Mouse (Mus musculus) right cerebral cortex, postnatal 14 days (tissue): Measurements from ENCODE around the gene Tnnt3.
A peak's percentile ranks its signal among the peaks of the same experiment; 100 is the strongest.

Experiments used
- DNase-seq: peaks from one replicate; pipeline ENCODE4 v3.0.0; 2022

Gene Tnnt3

DNA sequence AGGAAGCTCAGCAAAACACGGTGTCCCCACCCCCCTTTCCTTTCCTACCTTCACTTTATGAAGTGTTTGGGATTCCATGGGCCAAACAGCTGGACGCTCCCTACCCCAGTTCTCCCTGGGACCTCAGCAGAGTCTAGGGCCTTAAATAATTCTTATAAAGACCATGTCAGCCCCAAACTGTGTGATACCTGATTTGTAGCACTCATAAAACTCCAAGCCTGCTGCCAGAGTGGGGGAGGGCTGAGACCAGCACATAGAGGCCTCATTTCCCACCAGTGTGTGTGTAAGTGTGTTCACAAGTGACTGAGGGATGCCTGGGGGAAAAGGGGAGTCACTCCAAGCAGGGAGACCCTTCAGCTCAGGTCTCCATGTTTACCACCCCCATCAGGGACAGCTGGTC lies 49.2 kb downstream of the Tnnt3 start:
- no peak for DNase-seq

DNA sequence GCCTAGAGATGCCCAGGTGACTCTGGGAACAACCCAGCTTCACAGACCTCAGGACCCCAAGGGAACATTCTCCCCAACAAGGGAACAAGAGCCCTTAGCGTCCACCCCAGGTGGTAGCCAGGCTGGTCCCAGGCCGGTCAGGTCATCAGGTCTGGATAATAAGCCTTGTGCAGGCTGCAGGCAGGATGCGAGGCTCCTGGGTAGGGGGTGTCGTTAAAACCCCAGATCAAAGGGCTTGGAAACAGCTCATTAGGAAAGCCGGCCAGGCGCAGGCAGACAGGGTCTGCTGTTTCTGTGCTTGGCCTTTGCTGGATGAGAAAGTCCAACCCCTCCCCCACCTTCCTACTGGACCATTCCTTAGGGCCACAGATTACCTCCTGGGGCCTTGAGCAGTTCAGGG lies 50.1 kb downstream of the Tnnt3 start:
- no peak for DNase-seq

DNA sequence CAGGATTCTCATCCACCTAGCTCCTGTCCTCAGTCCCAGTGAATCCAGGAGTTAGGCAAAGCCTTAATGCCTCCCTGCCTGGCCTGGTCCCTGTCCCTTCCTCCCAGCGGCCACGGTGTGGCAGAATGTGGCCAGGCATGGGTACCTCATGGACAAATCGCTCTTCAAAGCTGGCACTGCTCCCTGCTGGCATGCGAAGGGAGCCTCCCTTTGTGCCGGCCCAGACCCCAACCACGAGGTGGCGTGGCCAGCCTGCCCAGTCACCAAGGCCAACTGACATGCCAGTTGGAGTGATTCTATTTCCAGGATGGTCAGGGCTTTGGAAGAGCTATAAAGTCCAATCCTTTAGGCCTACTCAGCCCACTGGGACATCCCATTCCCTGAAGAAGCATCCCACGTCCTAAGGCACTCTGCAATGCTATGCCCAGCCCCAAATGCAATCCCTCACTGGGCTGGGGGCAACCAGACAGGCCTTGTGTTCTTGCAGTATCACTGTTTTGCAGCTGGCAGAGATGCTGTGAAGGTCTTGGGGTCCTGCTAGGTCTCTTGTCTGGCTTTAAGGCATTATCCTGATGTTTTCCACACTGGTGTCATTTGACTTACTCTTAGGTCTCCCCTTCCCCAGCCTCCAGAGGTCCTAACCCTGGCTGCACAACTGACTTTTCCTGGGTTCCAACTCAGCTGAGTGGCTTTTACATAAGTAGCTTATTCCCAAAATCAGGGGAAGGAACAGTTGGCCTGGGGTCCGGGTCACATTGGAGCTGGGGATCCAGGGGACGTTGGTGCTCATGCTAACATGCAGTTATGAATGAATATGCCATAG lies 51.5 kb downstream of the Tnnt3 start:
- DNase-seq: peak; percentile 17

DNA sequence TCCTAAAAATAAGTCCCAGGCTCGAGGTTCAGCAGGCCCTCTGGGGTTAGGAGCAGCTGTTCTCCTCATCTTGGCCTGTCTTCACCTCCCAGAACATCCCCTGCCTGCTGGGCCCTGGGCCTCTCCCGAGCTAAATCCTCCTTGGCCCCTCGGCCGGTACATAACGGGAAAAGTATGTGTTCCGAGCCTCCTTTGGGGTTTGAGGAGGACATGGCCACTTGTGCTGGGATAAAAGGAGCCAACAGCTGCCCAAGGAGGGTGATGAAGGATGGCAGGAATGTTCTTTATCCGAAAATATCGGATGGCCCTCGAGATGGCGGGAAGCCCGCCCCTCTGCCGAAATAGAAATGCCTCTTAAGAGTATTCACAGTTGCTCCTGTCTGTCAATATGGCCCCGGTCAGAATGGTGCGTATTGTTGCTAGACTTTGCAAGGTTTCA lies 52.3 kb downstream of the Tnnt3 start:
- DNase-seq: no peak

DNA sequence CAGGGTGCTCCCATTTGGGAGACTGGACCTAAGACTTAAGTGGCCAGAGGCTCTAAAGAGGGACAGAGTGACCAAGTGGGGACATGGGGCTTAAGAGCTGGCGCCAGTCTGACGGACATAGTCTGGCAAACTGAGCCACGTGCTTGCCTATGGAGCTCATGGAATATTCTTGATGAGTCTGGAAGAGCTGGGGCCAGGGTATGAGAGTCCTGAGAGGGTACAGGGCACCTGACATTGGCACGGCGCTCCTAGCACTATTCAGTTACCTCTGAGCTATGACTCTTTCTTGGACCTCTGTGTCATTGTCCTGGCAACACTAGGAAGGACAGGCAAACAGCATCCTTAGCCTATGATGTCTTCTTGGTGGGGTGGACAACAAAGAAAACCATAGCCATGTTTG lies 53.1 kb downstream of the Tnnt3 start:
- no peak for DNase-seq

DNA sequence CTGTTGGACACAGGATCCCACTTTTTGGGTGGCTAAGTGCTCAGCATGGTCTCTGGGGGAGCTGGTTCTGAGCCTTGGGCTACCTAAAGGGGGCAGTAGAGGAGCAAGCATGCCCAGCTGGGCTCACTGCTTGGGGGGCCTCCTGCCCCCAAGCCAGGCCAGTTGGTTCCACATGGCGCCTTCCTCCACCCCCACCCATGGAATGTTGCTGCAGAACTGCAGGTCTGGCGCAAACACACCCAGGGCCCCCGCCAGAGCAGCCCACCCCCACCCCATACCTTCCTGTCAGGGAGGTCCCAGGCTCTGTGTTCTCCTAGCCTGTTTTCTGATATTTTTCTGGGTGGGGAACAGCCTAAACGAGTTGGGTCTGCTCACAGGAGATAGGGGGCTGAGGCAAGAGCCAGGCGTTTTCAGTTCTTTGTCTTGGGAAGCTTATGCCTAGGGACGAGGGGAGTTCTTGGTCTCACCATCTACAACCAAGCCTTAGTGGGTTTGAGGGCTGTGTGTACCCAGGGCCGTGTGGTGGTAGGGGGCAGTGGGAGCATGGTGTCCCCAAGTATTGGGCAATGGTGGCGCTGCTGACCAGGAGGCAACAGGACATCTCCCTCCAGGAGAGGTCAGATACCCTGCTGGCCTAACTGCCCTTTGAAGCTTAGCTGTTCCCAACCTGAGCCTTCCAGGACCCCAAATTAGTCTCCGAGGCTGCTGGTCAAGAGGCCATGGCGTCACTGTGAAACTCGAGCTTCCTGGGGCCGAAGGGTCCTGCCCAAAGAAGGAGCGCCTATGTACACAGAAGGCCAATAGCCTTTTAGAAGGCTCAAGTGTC lies 54.2 kb downstream of the Tnnt3 start:
- DNase-seq: no peak

DNA sequence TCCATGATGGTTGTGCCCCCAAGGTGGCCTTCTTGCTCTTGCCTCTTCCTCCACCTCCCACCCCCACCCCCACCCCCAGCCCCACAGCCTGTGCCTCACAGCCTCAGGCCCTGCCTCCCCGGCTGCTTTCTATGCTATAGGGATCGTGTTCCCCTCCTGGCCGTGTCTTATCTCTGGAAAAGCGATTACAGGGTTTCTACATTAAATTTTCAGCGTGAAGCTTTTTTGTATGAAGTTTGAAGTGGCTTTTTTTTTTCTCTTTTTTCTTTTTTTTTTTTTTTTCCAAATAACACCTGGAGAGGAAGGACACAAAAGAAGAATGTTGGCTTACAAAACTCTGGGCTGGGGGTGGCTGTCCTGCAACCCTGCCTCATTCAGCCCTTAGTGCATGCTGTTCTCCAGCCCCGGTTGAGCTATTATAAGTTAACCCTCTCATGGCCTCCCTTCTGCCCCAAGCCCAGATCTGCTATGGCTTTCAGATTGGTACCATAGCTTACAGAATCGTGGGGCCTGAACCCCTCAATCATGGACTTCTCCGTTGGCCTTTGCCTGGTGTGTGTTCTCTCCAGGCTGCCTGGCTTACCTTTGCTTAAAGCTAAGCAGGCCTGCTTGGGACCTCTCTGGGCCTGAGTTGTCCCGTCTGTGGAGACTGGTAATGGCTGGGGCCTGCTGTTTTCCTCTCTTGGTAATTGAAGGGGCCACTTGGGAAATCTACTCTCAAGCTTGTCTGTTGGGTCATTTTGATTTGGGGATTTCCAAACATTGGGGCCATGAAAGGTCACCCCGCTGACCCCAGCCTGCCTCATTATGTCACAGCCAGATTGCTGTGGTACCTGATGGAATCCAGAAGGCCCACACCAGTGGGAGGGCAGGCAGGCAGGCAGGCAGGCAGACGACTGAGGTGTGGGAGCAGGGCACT lies 55.0 kb downstream of the Tnnt3 start:
- no peak for DNase-seq

DNA sequence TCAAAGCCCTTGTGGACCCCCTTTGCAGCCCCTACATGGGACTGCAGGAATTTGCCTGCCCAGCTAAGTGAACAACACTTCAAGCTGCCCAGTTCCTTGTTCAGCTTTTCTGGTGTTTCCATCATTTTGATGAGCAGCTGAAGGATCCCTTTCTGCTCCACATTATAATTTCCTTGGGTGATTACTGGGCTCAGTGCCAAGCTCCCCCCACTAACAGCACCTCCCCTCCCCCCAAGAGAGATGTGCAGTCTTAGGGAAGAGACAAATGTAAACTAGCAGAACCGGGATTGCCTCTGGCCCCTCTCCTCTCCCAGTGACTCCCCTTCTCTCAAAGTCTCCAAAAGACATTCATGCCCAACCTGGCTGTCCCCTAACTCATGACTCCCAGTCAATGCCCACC lies 56.0 kb downstream of the Tnnt3 start:
- no peak for DNase-seq

DNA sequence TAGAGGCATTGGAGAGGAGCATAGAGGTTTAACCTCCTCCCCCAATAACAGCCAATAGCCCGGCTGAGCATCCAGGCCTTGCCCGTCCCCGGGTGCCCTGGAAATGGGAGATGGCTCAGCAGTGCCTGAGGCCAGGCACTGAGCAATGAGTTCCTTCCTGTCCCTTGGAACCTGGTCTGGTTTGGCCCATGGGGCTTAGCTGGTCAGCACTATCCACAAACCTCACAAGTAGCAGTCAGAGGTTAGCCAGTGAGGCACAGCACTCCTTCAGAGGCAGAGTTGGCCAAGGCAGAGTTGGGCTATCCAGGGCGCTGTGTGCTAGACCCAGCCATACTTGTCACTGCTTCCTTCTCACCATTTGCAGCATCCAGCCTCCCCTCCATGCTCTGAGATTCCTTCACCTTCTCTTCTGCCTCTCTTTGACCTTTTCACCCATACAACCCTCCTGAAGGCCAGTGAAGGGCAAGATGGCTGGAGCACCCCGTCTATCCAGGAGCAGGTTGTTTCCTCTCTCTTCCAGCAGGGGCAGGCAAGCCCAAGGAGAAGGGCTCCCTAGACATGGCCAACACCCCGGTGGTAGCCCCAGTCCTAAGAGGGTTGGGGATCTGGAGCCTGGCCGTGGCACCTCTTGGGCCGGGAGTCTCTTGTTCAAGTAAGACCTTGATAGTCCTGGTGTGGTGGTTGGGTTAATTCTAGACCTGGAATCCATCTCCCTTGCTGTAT lies 56.9 kb downstream of the Tnnt3 start:
- no peak for DNase-seq

DNA sequence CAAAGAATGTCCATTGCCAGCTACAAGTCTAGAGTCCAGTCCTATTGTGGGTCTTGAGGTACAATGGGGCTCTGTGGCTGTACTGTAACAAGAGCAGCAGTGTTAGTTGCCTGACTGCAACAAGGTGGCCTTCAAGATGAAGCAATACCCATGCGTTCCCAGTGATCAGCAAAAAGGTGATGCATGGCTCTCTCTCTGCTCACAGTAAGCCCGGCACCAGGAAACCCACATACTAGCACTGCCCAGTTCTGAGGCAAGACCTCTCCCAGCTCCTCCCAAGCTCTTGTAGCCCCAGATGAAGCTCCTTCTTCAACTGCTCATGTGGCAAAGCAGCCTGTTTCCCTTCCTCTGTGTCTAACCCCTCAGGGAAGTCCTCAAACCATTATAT lies 57.4 kb downstream of the Tnnt3 start:
- no peak for DNase-seq

DNA sequence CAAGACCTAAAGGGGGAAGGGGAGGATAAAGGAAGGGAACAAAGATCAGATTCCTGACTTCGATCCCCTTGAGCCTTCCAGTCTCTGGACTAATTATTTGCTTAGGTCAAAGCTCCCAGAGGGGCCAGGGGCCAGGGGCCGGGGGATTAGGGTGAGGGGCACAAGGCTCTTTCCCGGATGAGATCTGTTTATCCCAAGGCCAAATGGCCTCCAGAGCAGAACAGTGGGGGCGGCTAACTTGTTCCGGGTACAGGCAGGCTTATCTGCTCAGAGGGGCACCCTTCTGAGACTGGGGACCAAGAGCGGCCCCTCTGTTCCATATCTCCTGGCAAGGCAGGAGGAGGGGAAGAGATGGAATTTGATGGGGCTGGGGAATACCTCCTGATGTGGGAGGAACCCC lies 59.1 kb downstream of the Tnnt3 start:
- DNase-seq: no peak

DNA sequence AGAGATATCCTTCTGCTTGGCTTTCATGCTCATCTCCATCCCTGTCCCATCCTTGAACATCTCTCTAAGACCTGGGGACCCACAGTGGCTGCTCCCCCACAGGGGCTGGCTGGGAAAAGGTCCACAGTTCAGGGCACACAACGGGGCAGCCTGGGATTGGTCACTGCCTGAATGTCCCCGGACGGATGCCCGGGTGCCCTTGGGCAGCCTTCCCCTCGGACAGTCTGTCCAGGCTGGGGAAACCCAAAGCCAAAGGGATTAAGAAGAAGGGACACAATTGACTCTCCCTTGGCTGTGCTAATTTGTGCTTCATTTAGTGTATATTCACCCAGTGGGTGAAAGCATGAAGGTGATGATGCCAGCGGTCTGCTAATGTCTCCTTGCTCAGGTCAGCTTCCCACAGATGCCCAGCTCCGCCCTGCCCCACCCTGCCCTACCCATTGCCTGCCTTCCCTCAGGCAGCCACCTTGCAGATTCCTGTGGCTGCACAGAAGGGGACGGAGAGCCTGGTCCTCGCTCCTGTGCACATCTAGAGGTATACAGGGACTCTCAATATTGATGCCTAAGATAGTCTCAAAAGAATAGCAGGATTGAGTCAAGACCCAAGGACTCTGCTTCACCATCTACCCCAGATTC lies 60.0 kb downstream of the Tnnt3 start:
- DNase-seq: no peak

DNA sequence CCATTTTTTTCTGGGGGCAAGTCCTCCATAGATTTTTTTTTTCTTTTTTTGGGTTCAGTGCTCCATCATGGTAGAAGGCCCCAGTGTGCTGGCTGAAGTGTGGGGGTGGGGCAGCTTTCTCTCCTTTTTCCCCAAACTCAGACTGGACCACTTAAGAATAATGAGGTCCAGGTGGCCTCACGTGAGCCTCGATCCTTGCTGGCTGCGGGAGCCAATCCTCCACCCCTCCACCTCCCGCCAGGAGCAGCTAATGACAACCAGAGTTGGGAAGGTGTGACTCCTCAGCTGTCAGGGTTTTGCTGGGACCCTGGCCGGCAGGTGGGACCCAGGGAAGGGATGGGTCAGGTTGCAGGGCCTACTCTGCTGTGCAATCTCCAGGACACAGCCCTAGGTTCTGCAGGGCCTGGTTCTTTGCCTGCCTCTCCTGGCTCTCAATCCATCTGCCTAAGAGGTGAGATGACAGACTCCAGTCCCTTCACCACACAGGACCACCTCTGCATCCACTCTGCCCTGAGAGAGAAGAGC lies 61.1 kb downstream of the Tnnt3 start:
- DNase-seq: no peak

DNA sequence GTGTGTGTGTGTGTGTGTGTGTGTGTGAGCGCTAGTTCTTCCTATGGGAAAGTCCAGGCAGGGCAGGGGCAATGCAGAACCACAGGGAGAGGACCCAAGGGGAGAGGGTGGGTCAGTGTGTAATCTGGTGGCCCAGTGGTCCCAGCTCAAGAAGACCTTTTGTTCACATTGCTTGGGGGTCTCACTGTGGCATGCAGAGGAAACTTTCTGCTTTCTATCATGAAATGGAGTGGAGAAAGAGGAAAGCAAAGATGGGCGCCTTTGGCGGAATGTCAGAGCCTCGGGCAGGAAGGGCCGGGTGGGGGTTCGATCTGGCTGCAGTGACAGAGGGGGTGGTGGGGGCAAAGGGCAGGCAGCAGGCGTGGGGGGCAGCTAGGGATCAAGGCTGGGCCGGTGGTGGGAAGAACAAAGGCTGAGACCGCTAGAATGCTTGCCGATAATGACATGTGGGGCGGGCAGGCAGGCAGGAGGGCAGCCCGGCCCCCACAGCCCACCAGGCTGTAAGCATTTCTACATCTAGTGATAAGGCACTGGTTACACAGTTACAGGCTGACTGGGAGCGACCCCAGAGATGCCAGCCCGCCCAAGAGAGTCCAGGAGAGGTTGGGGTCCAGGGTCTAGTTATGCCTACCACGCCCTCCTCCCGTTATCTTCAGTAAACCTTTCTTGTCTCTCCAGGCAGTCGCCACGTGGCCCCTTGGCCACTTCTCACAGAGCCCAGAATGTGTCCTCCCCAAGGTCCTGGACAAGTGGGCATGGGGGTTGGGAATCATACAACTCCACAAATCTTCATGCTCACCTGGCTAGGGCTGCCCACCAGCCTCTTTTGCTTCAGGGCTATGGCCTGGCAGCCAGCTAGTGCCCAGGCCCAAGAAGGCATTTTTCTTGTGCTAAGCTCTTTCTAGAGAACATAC lies 62.6 kb downstream of the Tnnt3 start:
- DNase-seq: no peak

DNA sequence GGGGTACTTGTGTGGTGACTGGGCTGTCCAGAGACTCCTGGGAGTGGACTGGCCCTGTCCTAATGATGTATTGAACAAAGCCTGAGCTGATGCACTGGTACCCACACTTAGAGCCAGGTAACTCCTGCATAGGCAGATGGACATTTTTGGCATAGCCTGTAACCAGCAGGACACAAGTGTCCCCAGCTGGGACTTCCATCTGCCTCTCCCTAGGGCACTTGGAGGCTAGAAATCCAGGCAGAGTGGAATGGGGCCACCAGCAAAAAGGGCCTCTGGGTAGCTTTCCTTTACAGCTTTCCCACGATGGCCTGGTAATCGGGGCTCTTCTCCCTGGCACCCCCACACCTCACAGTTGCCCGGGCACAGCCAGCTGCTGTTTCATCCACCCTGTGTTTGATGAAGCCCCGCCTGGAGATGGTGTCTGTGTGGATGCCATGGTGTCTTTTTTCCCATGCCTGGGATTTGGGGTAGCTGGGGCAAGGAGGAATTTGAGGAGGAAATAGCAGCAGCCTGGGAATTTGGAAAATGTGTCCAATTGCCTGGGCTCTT lies 63.3 kb downstream of the Tnnt3 start:
- DNase-seq: no peak

DNA sequence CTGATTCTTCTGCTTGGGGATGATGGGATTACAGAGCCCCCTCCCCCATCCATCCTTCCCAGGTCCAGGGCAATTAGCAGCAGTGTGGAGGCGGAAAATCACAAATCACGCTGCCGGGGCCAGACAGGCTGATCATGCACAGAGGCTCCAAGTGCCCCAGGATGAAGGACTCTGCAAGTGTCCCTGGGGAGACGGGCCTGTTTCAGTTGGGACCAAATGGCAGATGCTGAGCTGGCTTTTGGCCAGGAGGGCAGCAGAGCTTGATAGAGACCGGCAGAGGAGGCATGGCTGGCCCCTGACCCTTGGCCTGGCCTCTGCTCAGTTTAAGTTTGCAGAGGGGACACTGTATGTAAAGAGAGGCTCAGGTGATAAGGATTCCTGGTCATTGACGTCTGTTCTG lies 64.5 kb downstream of the Tnnt3 start:
- DNase-seq: no peak

DNA sequence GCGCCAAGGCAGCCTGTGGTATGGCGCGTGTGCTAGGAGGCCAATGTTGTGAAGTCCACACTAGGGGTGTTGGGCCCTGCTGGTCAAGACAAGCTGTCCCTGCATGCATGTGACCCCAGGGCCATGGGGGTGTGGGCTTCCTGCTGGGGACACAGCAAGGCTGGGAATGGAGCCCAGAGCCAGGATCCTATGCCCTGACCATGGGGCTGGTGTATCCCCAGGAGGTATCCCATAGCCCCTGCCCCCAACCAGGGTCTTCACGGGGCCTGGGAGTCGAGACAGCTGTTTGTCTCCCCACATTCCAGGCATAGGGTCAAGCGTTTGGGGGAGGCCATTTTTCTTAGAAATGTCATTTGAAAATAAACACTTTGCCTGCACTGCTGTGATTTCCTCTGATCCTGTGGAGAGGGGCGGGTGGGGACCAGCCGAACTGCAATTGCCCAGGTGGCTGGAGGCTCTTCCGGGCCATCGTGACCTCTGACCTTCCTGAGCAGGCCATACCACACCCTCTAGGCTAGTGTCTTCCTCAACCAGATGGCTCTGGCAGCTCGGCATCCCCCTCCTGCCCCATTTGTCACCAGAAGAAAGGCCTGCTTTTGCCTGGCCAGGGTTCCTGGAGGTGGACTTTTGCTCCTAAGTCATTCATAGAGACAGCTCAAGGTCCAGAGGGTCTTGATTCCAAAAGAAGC lies 66.5 kb downstream of the Tnnt3 start:
- DNase-seq: no peak
